Mouse (Mus musculus): Measurements from ENCODE around the gene Angptl6.

Gene Angptl6

GRCm38 (mm10) chr9:20886563-20886962 lies 7.0 kb upstream of the Angptl6 start:
- no peak for DNase-seq

- peak in 1 of 2 experiments; percentile 61 for DNase-seq
These were observed 839 bp downstream of the Angptl6 start for GRCm38 (mm10) chr9:20878710-20879065.

GRCm38 (mm10) chr9:20878041-20878709 lies 1.4 kb downstream of the Angptl6 start:
- peak; percentile 98 to 99 for DNase-seq

GRCm38 (mm10) chr9:20877118-20878040 lies 2.1 kb downstream of the Angptl6 start:
- no peak for DNase-seq

GRCm38 (mm10) chr9:20876318-20877117 lies 3.0 kb downstream of the Angptl6 start:
- no peak for DNase-seq

- DNase-seq = no peak
These were observed 4.3 kb downstream of the Angptl6 start for GRCm38 (mm10) chr9:20875021-20875790.

GRCm38 (mm10) chr9:20873521-20873920 lies 6.0 kb downstream of the Angptl6 start:
- DNase-seq = no peak

- DNase-seq = no peak
These were observed 6.5 kb downstream of the Angptl6 start for GRCm38 (mm10) chr9:20872991-20873390.

- no peak for DNase-seq
These were observed 9.0 kb downstream of the Angptl6 start for GRCm38 (mm10) chr9:20870211-20871173.

GRCm38 (mm10) chr9:20869246-20869645 lies 10.3 kb downstream of the Angptl6 start:
- no peak for DNase-seq

- no peak for DNase-seq
These were observed 11.0 kb downstream of the Angptl6 start, which contains the start of gene A230050P20Rik for GRCm38 (mm10) chr9:20868448-20869001. Gene A230050P20Rik (plus strand): TSS chr9:20868642.

- no peak for DNase-seq
These were observed 12.6 kb downstream of the Angptl6 start for GRCm38 (mm10) chr9:20866879-20867278.

GRCm38 (mm10) chr9:20862225-20862624 lies 17.3 kb downstream of the Angptl6 start:
- DNase-seq = no peak

- no peak for DNase-seq
These were observed 17.7 kb downstream of the Angptl6 start for GRCm38 (mm10) chr9:20861821-20862220.

GRCm38 (mm10) chr9:20859926-20860325 lies 19.6 kb downstream of the Angptl6 start:
- no peak for DNase-seq

- no peak for DNase-seq
These were observed 22.4 kb downstream of the Angptl6 start for GRCm38 (mm10) chr9:20857131-20857530.

GRCm38 (mm10) chr9:20850179-20850578 lies 29.3 kb downstream of the Angptl6 start:
- no peak for DNase-seq

GRCm38 (mm10) chr9:20842670-20843069 lies 36.9 kb downstream of the Angptl6 start:
- DNase-seq = no peak

- DNase-seq = no peak
These were observed 37.3 kb downstream of the Angptl6 start for GRCm38 (mm10) chr9:20842211-20842610.

GRCm38 (mm10) chr9:20838931-20839330 lies 40.6 kb downstream of the Angptl6 start:
- no peak for DNase-seq

Measured in thymus, adult 18-20 months (tissue).